Mouse (Mus musculus): ENCODE data around the gene Rps12. TPM values are rescaled to one million over a fixed set of nuclear protein-coding genes. Genes with fewer than 3 reads are reported as not detected.

The Rps12 gene
- 993 and 1,173 TPM in 2 replicates for polyA plus RNA-seq (2012; rRNA removed; ENCODE audit: low replicate concordance)

GRCm38 (mm10) chr10:23787062-23787821 is at the start of gene Rps12:
Gene Rps12, minus strand, starts transcription at chr10:23787275.

GRCm38 (mm10) chr10:23796551-23797503 is 9.8 kb upstream of the Rps12 start, which contains the start of gene Slc18b1:
Gene Slc18b1, plus strand, starts transcription at chr10:23796986.

Other genes with a start within 250 kb of the Rps12 start
- 11.7 and 18.5 TPM in 2 replicates for gene Slc18b1, start 9.7 kb upstream of the Rps12 start, polyA plus RNA-seq (2012; rRNA removed; ENCODE audit: low replicate concordance)
- 0.40 TPM in 1 of 2 replicates, not detected in the other for gene Vnn3, start 64.2 kb upstream of the Rps12 start, polyA plus RNA-seq (2012; rRNA removed; ENCODE audit: low replicate concordance)
- gene Vnn1, start 107.4 kb upstream of the Rps12 start, polyA plus RNA-seq (2012; rRNA removed; ENCODE audit: low replicate concordance) = 5.2 and 38.5 TPM in 2 replicates
- not detected in 2 replicates for gene Taar1, start 133.1 kb upstream of the Rps12 start, polyA plus RNA-seq (2012; rRNA removed; ENCODE audit: low replicate concordance)
- not detected in 2 replicates for gene Taar2, start 151.3 kb upstream of the Rps12 start, polyA plus RNA-seq (2012; rRNA removed; ENCODE audit: low replicate concordance)
- gene Taar3, start 162.3 kb upstream of the Rps12 start, polyA plus RNA-seq (2012; rRNA removed; ENCODE audit: low replicate concordance) = not detected in 2 replicates
- not detected in 2 replicates for gene Taar4, start 173.2 kb upstream of the Rps12 start, polyA plus RNA-seq (2012; rRNA removed; ENCODE audit: low replicate concordance)
- not detected in 2 replicates for gene Taar5, start 183.4 kb upstream of the Rps12 start, polyA plus RNA-seq (2012; rRNA removed; ENCODE audit: low replicate concordance)
- not detected in 2 replicates for gene Taar6, start 198.4 kb upstream of the Rps12 start, polyA plus RNA-seq (2012; rRNA removed; ENCODE audit: low replicate concordance)
- gene Taar7a, start 206.2 kb upstream of the Rps12 start, polyA plus RNA-seq (2012; rRNA removed; ENCODE audit: low replicate concordance) = not detected in 2 replicates
- not detected in 2 replicates for gene Taar7b, start 212.7 kb upstream of the Rps12 start, polyA plus RNA-seq (2012; rRNA removed; ENCODE audit: low replicate concordance)
- not detected in 2 replicates for gene Taar7d, start 239.9 kb upstream of the Rps12 start, polyA plus RNA-seq (2012; rRNA removed; ENCODE audit: low replicate concordance)

All from duodenum, adult 2 months (tissue).